Mouse (Mus musculus): ENCODE results near the gene Ube4b. TPM values are rescaled to one million over a fixed set of nuclear protein-coding genes. Genes with fewer than 3 reads are reported as not detected.
"Not testable (repeated sequence)": the region's sequence is repeated elsewhere in the genome, so short reads cannot be mapped to it uniquely, and the experiment has no call there.

Gene Ube4b
- total and polyA plus RNA-seq, 3 experiments = 28.4 to 104 (median 71.0) TPM

DNA sequence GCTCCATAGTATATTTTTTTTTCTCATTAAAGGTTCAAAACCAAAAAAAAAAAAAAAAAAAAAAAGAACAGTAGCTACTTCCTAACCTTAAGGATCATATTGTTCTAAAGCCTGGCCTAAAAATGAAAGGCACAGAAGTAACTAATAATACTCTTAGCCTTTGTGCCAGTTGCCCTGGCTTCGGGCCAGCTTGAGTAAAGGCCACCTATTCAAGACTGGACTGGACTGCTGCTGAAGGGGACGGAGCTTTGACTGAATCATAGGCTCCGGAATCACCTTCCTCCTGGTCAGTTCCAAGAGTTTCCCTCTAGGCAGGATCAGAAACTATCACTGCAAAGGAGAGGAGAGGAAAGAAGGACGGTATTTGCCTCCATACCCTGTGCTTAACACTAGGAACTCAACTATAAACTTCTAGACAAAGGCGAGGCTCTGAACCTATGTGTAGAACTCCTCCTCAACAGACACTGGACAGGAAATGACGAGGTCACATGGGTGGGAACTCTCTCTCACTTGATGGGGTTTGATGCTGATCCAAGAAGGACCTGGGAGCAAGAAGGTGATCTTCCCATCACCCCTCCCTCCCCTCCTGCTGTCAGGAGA, 31.4 kb upstream of the Ube4b start:
- Histone ChIP-seq H3K27me3 (ENCODE audit: control insufficient read depth in 1 of 2, insufficient read depth in 2 of 2, low read length in 2 of 2) (no peaks in the 10 kb centered on the region), H3K27ac (ENCODE audit: control insufficient read depth, low read depth, low read length) (no peak overlapping the region), H3K4me1 (ENCODE audit: control insufficient read depth in 1 of 2, insufficient read depth in 2 of 2, low read length in 2 of 2) (no peaks in the 10 kb centered on the region), H3K9ac (ENCODE audit: control insufficient read depth, low read depth, low read length, poor library complexity, severe bottlenecking) (no peak overlapping the region), H3K36me3 (ENCODE audit: control insufficient read depth in 1 of 2, insufficient read depth in 2 of 2, low read length in 2 of 2) (no peaks in the 10 kb centered on the region), H3K9me3 (replicated peaks; ENCODE audit: insufficient read depth, low read length) (no peaks in the 10 kb centered on the region), H3K79me2 (ENCODE audit: control insufficient read depth, insufficient read depth, low read length, poor library complexity) (no peaks in the 10 kb centered on the region), H3K4me3 (ENCODE audit: control insufficient read depth in 1 of 2, insufficient read depth in 1 of 2, low read depth in 2 of 2, low read length in 2 of 2) (no peak overlapping the region)
- no peak for DNase-seq (ENCODE audit: low read depth, low spot score)
- TF ChIP-seq TCF12 (IDR thresholded peaks at IDR 0.05; ENCODE audit: low read depth, low read length) (no peak), JUND (IDR thresholded peaks at IDR 0.05; ENCODE audit: low read depth, low read length) (no peak), NRF1 (IDR thresholded peaks at IDR 0.05; ENCODE audit: insufficient read depth, low read depth, low read length, poor library complexity, severe bottlenecking) (no peak), MAZ (IDR thresholded peaks at IDR 0.05; ENCODE audit: low read depth, low read length) (no peak), GABPA (IDR thresholded peaks at IDR 0.05; ENCODE audit: low read depth, low read length) (no peak)

DNA sequence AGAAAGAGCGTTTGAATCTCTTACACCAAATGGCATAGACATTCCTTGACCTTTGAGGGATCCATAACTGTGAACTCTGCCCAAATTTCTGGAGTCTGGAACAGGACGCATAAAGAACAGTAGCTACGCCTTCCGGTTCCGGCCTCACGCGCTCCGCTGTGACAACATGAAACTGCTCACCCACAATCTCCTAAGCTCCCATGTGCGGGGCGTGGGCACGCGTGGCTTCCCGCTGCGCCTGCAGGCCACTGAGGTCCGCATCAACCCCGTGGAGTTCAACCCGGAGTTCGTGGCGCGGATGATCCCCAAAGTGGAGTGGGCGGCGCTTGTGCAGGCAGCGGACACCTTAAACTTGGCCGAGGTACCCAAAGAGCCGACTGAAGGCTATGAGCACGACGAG, 30.6 kb upstream of the Ube4b start:
- H3K79me2 ChIP-seq (ENCODE audit: control insufficient read depth, insufficient read depth, low read length, poor library complexity); H3K9me3 ChIP-seq (replicated peaks; ENCODE audit: insufficient read depth, low read length); H3K4me1 ChIP-seq (ENCODE audit: control insufficient read depth in 1 of 2, insufficient read depth in 2 of 2, low read length in 2 of 2); H3K27me3 ChIP-seq (ENCODE audit: control insufficient read depth in 1 of 2, insufficient read depth in 2 of 2, low read length in 2 of 2); H3K27ac ChIP-seq (ENCODE audit: control insufficient read depth, low read depth, low read length); H3K4me3 ChIP-seq (ENCODE audit: control insufficient read depth in 1 of 2, insufficient read depth in 1 of 2, low read depth in 2 of 2, low read length in 2 of 2); H3K9ac ChIP-seq (ENCODE audit: control insufficient read depth, low read depth, low read length, poor library complexity, severe bottlenecking); H3K36me3 ChIP-seq (ENCODE audit: control insufficient read depth in 1 of 2, insufficient read depth in 2 of 2, low read length in 2 of 2); DNase-seq (ENCODE audit: low read depth, low spot score): not testable (repeated sequence)

DNA sequence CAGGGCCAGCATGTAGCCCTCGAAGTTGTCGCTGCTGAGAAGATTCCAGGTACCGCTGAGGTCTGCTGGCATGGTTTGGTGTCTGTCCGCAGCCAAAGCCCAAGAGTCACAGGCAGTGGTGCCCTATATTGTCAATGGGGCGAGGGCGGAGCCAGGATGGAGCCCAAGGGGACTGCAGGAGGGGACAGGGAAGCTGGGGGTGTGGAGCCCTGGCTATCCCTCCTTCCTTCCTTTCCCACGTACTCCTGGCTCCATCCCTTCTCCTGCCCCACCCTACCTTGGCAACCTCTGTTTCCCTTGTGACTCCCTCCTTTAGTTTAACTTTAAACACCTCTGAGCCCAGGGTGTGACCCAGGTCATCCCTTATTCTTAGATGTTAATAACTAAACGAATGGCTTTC, 28.3 kb upstream of the Ube4b start, which contains the start of gene Rbp7:
TSS of gene Rbp7 (minus strand) at position 100 of the 400 bp plus-strand sequence.
- no peak within 1 kb of the TSS for H3K9ac ChIP-seq (ENCODE audit: control insufficient read depth, low read depth, low read length, poor library complexity, severe bottlenecking)

More for the DNA sequence above, 28.3 kb upstream of the Ube4b start, which contains the start of gene Rbp7:
- H3K4me3 ChIP-seq (ENCODE audit: control insufficient read depth in 1 of 2, insufficient read depth in 1 of 2, low read depth in 2 of 2, low read length in 2 of 2) = no peak within 1 kb of the TSS
- no peak for DNase-seq (ENCODE audit: low read depth, low spot score)
- H3K9me3 ChIP-seq (replicated peaks; ENCODE audit: insufficient read depth, low read length) = no peaks in the 10 kb centered on the region
- H3K4me1 ChIP-seq (ENCODE audit: control insufficient read depth in 1 of 2, insufficient read depth in 2 of 2, low read length in 2 of 2) = no peaks in the 10 kb centered on the region
- TF ChIP-seq ELF1 (IDR thresholded peaks at IDR 0.05; ENCODE audit: low read depth, low read length) = no peak
- no peak for TF ChIP-seq NELFE (IDR thresholded peaks at IDR 0.05; ENCODE audit: low read depth, low read length)
- TF ChIP-seq NRF1 (IDR thresholded peaks at IDR 0.05; ENCODE audit: insufficient read depth, low read depth, low read length, poor library complexity, severe bottlenecking) = no peak
- TF ChIP-seq MAX (IDR thresholded peaks at IDR 0.05; ENCODE audit: low read length) = no peak
- no peak for TF ChIP-seq ZKSCAN1 (IDR thresholded peaks at IDR 0.05; ENCODE audit: low read depth, low read length)
- TF ChIP-seq MYB (IDR thresholded peaks at IDR 0.05; ENCODE audit: low read depth, low read length) = no peak
- TF ChIP-seq CHD2 (IDR thresholded peaks at IDR 0.05; ENCODE audit: low read length) = no peak
- no peak for TF ChIP-seq HCFC1 (IDR thresholded peaks at IDR 0.05; ENCODE audit: low read depth, low read length)
- no peak for TF ChIP-seq GATA1 (IDR thresholded peaks at IDR 0.05; ENCODE audit: low read depth, low read length)
- TF ChIP-seq RAD21 (IDR thresholded peaks at IDR 0.05; ENCODE audit: low read depth, low read length) = no peak
- H3K27me3 ChIP-seq (ENCODE audit: control insufficient read depth in 1 of 2, insufficient read depth in 2 of 2, low read length in 2 of 2) = no peaks in the 10 kb centered on the region
- no peaks in the 10 kb centered on the region for H3K79me2 ChIP-seq (ENCODE audit: control insufficient read depth, insufficient read depth, low read length, poor library complexity)
- no peak within 1 kb of the TSS for H3K27ac ChIP-seq (ENCODE audit: control insufficient read depth, low read depth, low read length)
- no peaks in the 10 kb centered on the region for H3K36me3 ChIP-seq (ENCODE audit: control insufficient read depth in 1 of 2, insufficient read depth in 2 of 2, low read length in 2 of 2)

All from MEL (cell line).